Mouse (Mus musculus): ENCODE measurements around the gene Pi16. TPM values are rescaled to one million over a fixed set of nuclear protein-coding genes. Genes with fewer than 3 reads are reported as not detected.

The Pi16 gene
- polyA plus RNA-seq, 1 experiment from 2014 or later: 0.14 TPM

DNA sequence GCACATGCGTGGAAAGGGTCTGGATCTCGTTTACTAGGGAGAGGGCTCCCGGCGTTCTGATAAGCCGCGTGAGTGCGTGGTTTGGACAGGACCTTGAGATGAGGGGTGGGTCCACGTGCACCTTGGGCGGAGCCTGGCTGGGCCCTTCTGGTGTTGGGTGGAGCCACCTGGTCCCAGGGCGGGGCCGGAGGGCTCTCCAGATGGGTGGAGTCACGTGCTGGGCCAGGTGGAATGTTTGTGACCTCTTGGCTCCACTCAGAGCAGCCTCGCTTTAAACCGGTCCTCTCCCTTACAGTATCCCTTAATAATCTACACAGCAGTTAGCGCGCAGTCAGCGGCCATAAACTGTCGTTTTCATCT lies 5.1 kb downstream of the Pi16 start:
- H3K4me3 ChIP-seq (ENCODE audit: low read depth, low read length): no peak overlapping the region
- ATAC-seq (ENCODE audit: insufficient read depth): peak; percentile 60
- peaks cover 30% of the 10 kb centered on the region for H3K27me3 ChIP-seq (ENCODE audit: insufficient read depth, low read length)
- H3K4me2 ChIP-seq: peak overlapping the region; percentile 54
- H3K9ac ChIP-seq: no peak overlapping the region
- H3K4me1 ChIP-seq (ENCODE audit: insufficient read depth): 0 out of 2 replicates have a peak, but pooled peaks cover 5% of the 10 kb centered on the region
- no peak overlapping the region for H3K27ac ChIP-seq (ENCODE audit: low read depth)
- H3K36me3 ChIP-seq (ENCODE audit: insufficient read depth): no peaks in the 10 kb centered on the region
- no peaks in the 10 kb centered on the region for H3K9me3 ChIP-seq (ENCODE audit: low read depth, low read length)
- DNase-seq: peak; percentile 75
- WGBS: 15% methylated on average over 18 of the region's 18 CpGs
- no peak for TF ChIP-seq CTCF (IDR thresholded peaks at IDR 0.05; ENCODE audit: low read depth)

DNA sequence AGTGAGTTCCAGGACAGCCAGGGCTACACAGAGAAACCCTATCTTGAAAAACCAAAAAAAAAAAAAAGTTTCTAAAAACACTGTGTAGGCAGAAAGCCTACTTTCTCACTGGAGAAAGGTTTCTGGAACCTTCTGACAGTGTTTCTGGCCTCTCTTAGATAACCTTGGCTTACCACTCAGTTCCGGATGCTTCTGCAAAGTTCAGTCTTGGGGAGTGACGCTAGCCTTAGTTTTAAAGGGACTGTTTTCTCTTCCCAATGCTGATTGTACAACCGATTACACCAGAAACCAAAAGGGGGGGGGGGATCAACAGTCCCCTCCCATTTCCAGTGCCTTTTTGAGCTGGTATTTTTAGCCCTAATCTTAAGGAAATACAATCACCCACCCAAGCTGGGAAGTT lies 6.1 kb downstream of the Pi16 start:
- no peak for ATAC-seq (ENCODE audit: insufficient read depth)
- DNase-seq: no peak
- peaks cover 31% of the 10 kb centered on the region for H3K27me3 ChIP-seq (ENCODE audit: insufficient read depth, low read length)
- H3K36me3 ChIP-seq (ENCODE audit: insufficient read depth): no peaks in the 10 kb centered on the region
- H3K9ac ChIP-seq: no peak overlapping the region
- no peak overlapping the region for H3K4me2 ChIP-seq
- H3K4me1 ChIP-seq (ENCODE audit: insufficient read depth): 0 out of 2 replicates have a peak, but pooled peaks cover 5% of the 10 kb centered on the region
- no peaks in the 10 kb centered on the region for H3K9me3 ChIP-seq (ENCODE audit: low read depth, low read length)
- TF ChIP-seq CTCF (IDR thresholded peaks at IDR 0.05; ENCODE audit: low read depth): no peak
- WGBS: 83% methylated on average over 3 of the region's 3 CpGs
- H3K27ac ChIP-seq (ENCODE audit: low read depth): no peak overlapping the region
- H3K4me3 ChIP-seq (ENCODE audit: low read depth, low read length): no peak overlapping the region

DNA sequence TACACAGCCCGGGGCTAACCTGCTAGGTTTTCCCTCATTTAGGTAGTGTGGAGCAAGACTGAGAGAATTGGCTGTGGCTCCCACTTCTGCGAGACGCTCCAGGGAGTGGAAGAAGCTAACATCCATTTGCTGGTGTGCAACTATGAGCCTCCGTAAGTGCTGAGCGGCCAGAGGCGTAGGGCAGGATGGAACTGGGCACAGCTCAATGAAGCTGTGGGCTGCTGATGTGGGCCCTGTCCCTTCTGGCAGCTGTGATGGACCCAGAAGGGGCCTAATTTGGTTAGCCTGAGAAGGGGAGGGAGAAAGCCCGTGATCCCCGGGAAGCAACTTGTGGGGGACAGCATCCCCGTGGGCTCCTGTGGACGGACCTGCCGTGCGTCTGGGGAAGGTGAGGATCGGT lies 8.4 kb downstream of the Pi16 start:
- Histone ChIP-seq H3K9ac (no peak overlapping the region), H3K27ac (ENCODE audit: low read depth) (no peak overlapping the region), H3K9me3 (ENCODE audit: low read depth, low read length) (no peaks in the 10 kb centered on the region), H3K36me3 (ENCODE audit: insufficient read depth) (peaks cover 7% of the 10 kb centered on the region; the same call in 1 of the 2 replicates), H3K4me2 (no peak overlapping the region), H3K27me3 (ENCODE audit: insufficient read depth, low read length) (peaks cover 29% of the 10 kb centered on the region), H3K4me3 (ENCODE audit: low read depth, low read length) (no peak overlapping the region), H3K4me1 (ENCODE audit: insufficient read depth) (0 out of 2 replicates have a peak, but pooled peaks cover 5% of the 10 kb centered on the region)
- no peak for TF ChIP-seq CTCF (IDR thresholded peaks at IDR 0.05; ENCODE audit: low read depth)
- ATAC-seq (ENCODE audit: insufficient read depth): no peak
- no peak for DNase-seq
- WGBS: 64% methylated on average over 13 of the region's 13 CpGs

DNA sequence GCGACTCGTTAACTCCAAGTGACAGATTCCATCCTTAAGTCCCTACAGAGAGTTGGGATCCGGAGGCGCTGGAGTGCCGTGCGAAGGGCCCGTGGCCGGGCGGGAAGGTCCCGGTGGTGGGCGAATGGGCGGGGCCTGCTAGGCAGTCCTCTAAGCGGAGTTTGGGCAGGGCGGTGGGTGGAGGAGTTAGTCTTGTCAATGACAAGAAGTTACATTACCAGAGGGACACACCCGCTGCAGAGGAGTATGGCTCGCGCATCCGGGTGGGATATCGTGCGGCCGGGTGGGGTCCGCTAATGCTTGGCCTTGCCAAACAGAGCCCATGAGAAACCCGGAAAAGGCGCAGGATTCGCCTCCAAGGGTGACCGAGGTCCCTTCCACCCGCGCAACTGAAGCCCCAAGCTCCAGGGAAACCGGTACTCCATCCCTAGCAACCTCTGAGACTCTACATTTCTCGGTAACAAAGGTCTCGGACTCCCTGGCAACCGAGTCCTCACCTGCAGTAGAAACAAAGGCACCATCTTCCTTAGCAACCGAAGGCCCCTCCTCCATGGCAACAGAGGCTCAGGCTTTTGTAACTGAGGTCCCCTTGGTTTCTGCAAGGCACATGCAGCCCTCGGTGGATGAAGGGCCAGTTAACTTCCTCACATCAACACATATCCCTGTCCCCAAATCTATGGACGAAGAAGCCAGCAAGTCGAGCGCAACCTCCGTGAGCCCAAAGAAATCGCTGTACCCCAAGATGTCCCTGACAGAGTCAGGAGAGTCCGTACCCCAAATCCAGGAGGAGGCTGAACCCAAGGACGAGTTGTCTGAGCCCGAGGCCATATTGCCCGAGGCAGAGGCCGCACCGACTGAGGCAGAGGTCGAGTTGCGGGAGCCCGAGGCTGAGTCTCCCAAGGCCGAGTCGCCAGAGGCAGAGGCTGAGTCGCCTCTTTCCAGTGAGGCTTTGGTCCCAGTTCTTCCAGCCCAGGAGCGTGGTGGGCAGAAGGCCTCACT lies 9.3 kb downstream of the Pi16 start:
- Histone ChIP-seq H3K9me3 (ENCODE audit: low read depth, low read length) (no peaks in the 10 kb centered on the region), H3K9ac (0 out of 2 replicates have a peak overlapping the region, but pooled peaks have one; percentile 20), H3K4me2 (peak overlapping the region; percentile 60), H3K4me1 (ENCODE audit: insufficient read depth) (0 out of 2 replicates have a peak, but pooled peaks cover 5% of the 10 kb centered on the region), H3K27me3 (ENCODE audit: insufficient read depth, low read length) (peaks cover 19% of the 10 kb centered on the region), H3K4me3 (ENCODE audit: low read depth, low read length) (peak overlapping the region; percentile 25), H3K27ac (ENCODE audit: low read depth) (no peak overlapping the region), H3K36me3 (ENCODE audit: insufficient read depth) (peaks cover 15% of the 10 kb centered on the region)
- 18% methylated on average over 52 of the region's 52 CpGs for WGBS
- ATAC-seq (ENCODE audit: insufficient read depth): peak; percentile 36; the same call in 1 of the 2 replicates
- no peak for TF ChIP-seq CTCF (IDR thresholded peaks at IDR 0.05; ENCODE audit: low read depth)
- peak; percentile 53 for DNase-seq

DNA sequence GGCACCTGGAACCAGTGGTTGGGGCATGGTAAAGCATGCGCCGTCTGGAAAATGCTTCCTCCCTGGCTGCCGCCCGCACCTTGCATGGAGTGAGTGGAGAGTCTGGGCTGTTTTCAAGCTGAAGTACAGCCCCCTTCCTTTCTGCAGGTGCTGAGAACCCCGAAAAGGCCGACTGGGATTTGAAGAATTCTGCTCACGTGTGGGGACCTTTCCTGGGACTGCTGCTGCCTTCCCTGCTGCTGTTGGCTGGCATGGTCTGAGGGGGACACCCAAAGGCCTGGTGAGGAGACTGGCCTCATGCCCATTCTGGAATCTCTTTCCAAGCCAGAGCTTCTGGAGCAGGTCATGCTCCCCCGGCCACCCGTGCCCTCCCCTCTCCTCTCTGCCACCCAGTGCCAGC lies 10.2 kb downstream of the Pi16 start:
- peaks cover 24% of the 10 kb centered on the region for H3K36me3 ChIP-seq (ENCODE audit: insufficient read depth)
- H3K27ac ChIP-seq (ENCODE audit: low read depth): no peak overlapping the region
- no peaks in the 10 kb centered on the region for H3K9me3 ChIP-seq (ENCODE audit: low read depth, low read length)
- no peak for TF ChIP-seq CTCF (IDR thresholded peaks at IDR 0.05; ENCODE audit: low read depth)
- ATAC-seq (ENCODE audit: insufficient read depth) (no peak), DNase-seq (no peak)
- no peak overlapping the region for H3K9ac ChIP-seq
- H3K27me3 ChIP-seq (ENCODE audit: insufficient read depth, low read length): peaks cover 10% of the 10 kb centered on the region; the same call in 1 of the 2 replicates
- no peak overlapping the region for H3K4me2 ChIP-seq
- H3K4me1 ChIP-seq (ENCODE audit: insufficient read depth): 0 out of 2 replicates have a peak, but pooled peaks cover 5% of the 10 kb centered on the region
- no peak overlapping the region for H3K4me3 ChIP-seq (ENCODE audit: low read depth, low read length)
- WGBS: 79% methylated on average over 9 of the region's 9 CpGs

DNA sequence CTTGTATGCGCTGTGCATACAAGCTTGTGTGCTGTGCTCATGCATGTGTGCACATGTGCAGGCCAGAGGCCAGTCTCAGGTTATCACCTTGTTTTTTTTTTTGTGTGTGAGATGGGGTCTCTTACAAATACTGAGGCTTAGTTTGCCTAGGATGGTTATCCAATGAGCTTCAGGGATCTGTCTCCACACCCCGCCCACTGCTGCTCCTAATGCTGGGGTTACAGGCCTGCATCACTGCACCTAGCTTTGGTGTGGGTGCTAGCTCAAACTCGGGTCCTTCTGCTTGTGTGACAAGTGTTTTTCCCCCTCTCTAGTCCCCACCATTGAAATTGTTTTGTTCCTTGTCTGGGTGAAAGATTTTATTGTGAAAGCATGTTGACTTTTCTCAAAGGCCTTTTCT lies 12.7 kb downstream of the Pi16 start:
- H3K27ac ChIP-seq (ENCODE audit: low read depth): no peak overlapping the region
- H3K27me3 ChIP-seq (ENCODE audit: insufficient read depth, low read length): peaks cover 7% of the 10 kb centered on the region; the same call in 1 of the 2 replicates
- WGBS: 72% methylated on average over 3 of the region's 3 CpGs
- DNase-seq: no peak
- ATAC-seq (ENCODE audit: insufficient read depth): no peak
- no peaks in the 10 kb centered on the region for H3K9me3 ChIP-seq (ENCODE audit: low read depth, low read length)
- H3K36me3 ChIP-seq (ENCODE audit: insufficient read depth): peaks cover 45% of the 10 kb centered on the region
- H3K9ac ChIP-seq: no peak overlapping the region
- H3K4me3 ChIP-seq (ENCODE audit: low read depth, low read length): no peak overlapping the region
- H3K4me1 ChIP-seq (ENCODE audit: insufficient read depth): 0 out of 2 replicates have a peak, but pooled peaks cover 5% of the 10 kb centered on the region
- no peak overlapping the region for H3K4me2 ChIP-seq
- no peak for TF ChIP-seq CTCF (IDR thresholded peaks at IDR 0.05; ENCODE audit: low read depth)

All from lung, embryonic 14.5 days (tissue).